Mouse (Mus musculus) liver, embryonic 15.5 days (tissue): ENCODE measurements around the gene Nptxr. TPM values are rescaled to one million over a fixed set of nuclear protein-coding genes. Genes with fewer than 3 reads are reported as not detected.
A peak's percentile ranks its signal among the peaks of the same experiment; 100 is the strongest.

ENCODE experiments used
- ATAC-seq: fragments of 200-750 bp; cut with Nextera tagmentation; 2 replicates; pipeline ENCODE4 v1.8.0; 2017; ENCODE audit warnings: moderate number of reproducible peaks, mild to moderate bottlenecking, moderate library complexity; ENCODE audit not compliant: insufficient read depth
- H3K27ac ChIP-seq: fragments of 300-500 bp; sonication (generic); replicated peaks from 2 replicates; pipeline ENCODE4 v1.5.1; 2015; ENCODE audit warnings: mild to moderate bottlenecking, inconsistent platforms
- H3K27me3 ChIP-seq: fragments of 300-500 bp; sonication (generic); 2 replicates; pipeline ENCODE4 v1.6.1; 2015; ENCODE audit warnings: mild to moderate bottlenecking, inconsistent platforms
- H3K36me3 ChIP-seq: fragments of 300-500 bp; sonication (generic); replicated peaks from 2 replicates; pipeline ENCODE4 v1.6.1; 2015; ENCODE audit warnings: moderate library complexity, mild to moderate bottlenecking, inconsistent platforms
- H3K4me1 ChIP-seq: fragments of 300-500 bp; sonication (generic); replicated peaks from 2 replicates; pipeline ENCODE4 v1.6.1; 2015; ENCODE audit warnings: inconsistent platforms
- H3K4me2 ChIP-seq: fragments of 300-500 bp; sonication (generic); 2 replicates; pipeline ENCODE4 v1.6.1; 2015; ENCODE audit warnings: moderate library complexity, mild to moderate bottlenecking, inconsistent platforms
- H3K4me3 ChIP-seq: fragments of 300-500 bp; sonication (generic); replicated peaks from 2 replicates; pipeline ENCODE4 v1.5.1; 2015; ENCODE audit warnings: mild to moderate bottlenecking, inconsistent platforms
- H3K9ac ChIP-seq: fragments of 300-500 bp; sonication (generic); 2 replicates; pipeline ENCODE4 v1.6.1; 2015; ENCODE audit warnings: moderate library complexity, mild to moderate bottlenecking, inconsistent platforms
- H3K9me3 ChIP-seq: fragments of 300-500 bp; sonication (generic); replicated peaks from 2 replicates; pipeline ENCODE4 v1.6.1; 2016; ENCODE audit warnings: inconsistent platforms
- WGBS: fragments of 180-500 bp; shearing (Covaris S2); methylation state at CpG from one replicate; pipeline ENCODE4 v1.1.7; 2015; ENCODE audit warnings: mixed read lengths; ENCODE audit not compliant: insufficient replicate concordance; 5-methylcytosine and 5-hydroxymethylcytosine counted together
- polyA plus RNA-seq: library from polyadenylated mRNA; unstranded; fragments of >200 nt; fragmentation: Nextera tagmentation; extraction: Ambion mirVana; gene quantifications from 2 replicates; pipeline ENCODE4 v1.2.1, GENCODE M21; 2015

Gene Nptxr
- 0.08 and 0.17 TPM in 2 replicates for polyA plus RNA-seq

- ATAC-seq = no peak; the same call in 1 of the 2 replicates
- Histone ChIP-seq H3K4me3 (peak within 1 kb of the TSS; percentile 54), H3K9ac (no peak within 1 kb of the TSS), H3K4me1 (peaks cover 12% of the 10 kb centered on the region; the same call in 1 of the 2 replicates), H3K4me2 (peak within 1 kb of the TSS; percentile 70), H3K9me3 (no peaks in the 10 kb centered on the region), H3K36me3 (no peaks in the 10 kb centered on the region), H3K27me3 (peaks cover 97% of the 10 kb centered on the region), H3K27ac (no peak within 1 kb of the TSS)
- WGBS = under 1% methylated on average over 67 of the region's 91 CpGs
Observed at GRCm38 (mm10) chr15:79804352-79805071, at the start of gene Nptxr. Gene Nptxr (minus strand): TSS chr15:79804766.

- Histone ChIP-seq H3K4me3 (no peak overlapping the region), H3K9ac (no peak overlapping the region), H3K4me2 (no peak overlapping the region), H3K27me3 (0 out of 2 replicates have a peak, but pooled peaks cover 6% of the 10 kb centered on the region), H3K4me1 (no peaks in the 10 kb centered on the region), H3K36me3 (no peaks in the 10 kb centered on the region), H3K27ac (no peak overlapping the region), H3K9me3 (no peaks in the 10 kb centered on the region)
- WGBS = 63% methylated on average over 2 of the region's 2 CpGs
- no peak for ATAC-seq
Observed at GRCm38 (mm10) chr15:79850143-79850542, 45.6 kb upstream of the Nptxr start.

- H3K9me3 ChIP-seq = no peaks in the 10 kb centered on the region
- H3K27ac ChIP-seq = no peak overlapping the region
- no peaks in the 10 kb centered on the region for H3K36me3 ChIP-seq
- no peak for ATAC-seq
- 0 out of 2 replicates have a peak, but pooled peaks cover 6% of the 10 kb centered on the region for H3K27me3 ChIP-seq
- no peak overlapping the region for H3K4me3 ChIP-seq
- no peak overlapping the region for H3K9ac ChIP-seq
- 22% methylated on average over 5 of the region's 5 CpGs for WGBS
- H3K4me1 ChIP-seq = no peaks in the 10 kb centered on the region
- no peak overlapping the region for H3K4me2 ChIP-seq
Observed at GRCm38 (mm10) chr15:79847100-79847499, 42.5 kb upstream of the Nptxr start.

GRCm38 (mm10) chr15:79845986-79846385 is 41.4 kb upstream of the Nptxr start:
- no peaks in the 10 kb centered on the region for H3K9me3 ChIP-seq
- H3K27ac ChIP-seq = no peak overlapping the region
- H3K4me3 ChIP-seq = no peak overlapping the region
- 57% methylated on average over 4 of the region's 4 CpGs for WGBS
- H3K9ac ChIP-seq = no peak overlapping the region
- H3K4me2 ChIP-seq = no peak overlapping the region
- ATAC-seq = no peak
- peaks cover 11% of the 10 kb centered on the region; the same call in 1 of the 2 replicates for H3K27me3 ChIP-seq
- H3K4me1 ChIP-seq = no peaks in the 10 kb centered on the region
- no peaks in the 10 kb centered on the region for H3K36me3 ChIP-seq

GRCm38 (mm10) chr15:79842985-79843384 is 38.4 kb upstream of the Nptxr start:
- no peak for ATAC-seq
- WGBS = 64% methylated on average over 3 of the region's 3 CpGs
- no peak overlapping the region for H3K4me3 ChIP-seq
- H3K9me3 ChIP-seq = no peaks in the 10 kb centered on the region
- no peak overlapping the region for H3K4me2 ChIP-seq
- H3K36me3 ChIP-seq = no peaks in the 10 kb centered on the region
- H3K27me3 ChIP-seq = peaks cover 15% of the 10 kb centered on the region
- H3K4me1 ChIP-seq = no peaks in the 10 kb centered on the region
- H3K9ac ChIP-seq = no peak overlapping the region
- no peak overlapping the region for H3K27ac ChIP-seq

- Histone ChIP-seq H3K9ac (no peak overlapping the region), H3K4me3 (no peak overlapping the region), H3K4me2 (no peak overlapping the region), H3K27ac (no peak overlapping the region), H3K4me1 (no peaks in the 10 kb centered on the region), H3K36me3 (no peaks in the 10 kb centered on the region), H3K9me3 (no peaks in the 10 kb centered on the region), H3K27me3 (peaks cover 20% of the 10 kb centered on the region)
- ATAC-seq = no peak
- WGBS = 40% methylated on average over 2 of the region's 2 CpGs
Observed at GRCm38 (mm10) chr15:79840281-79840680, 35.7 kb upstream of the Nptxr start.

- no peak overlapping the region for H3K9ac ChIP-seq
- H3K27me3 ChIP-seq = peaks cover 12% of the 10 kb centered on the region; the same call in 1 of the 2 replicates
- WGBS = 61% methylated on average over 9 of the region's 9 CpGs
- no peaks in the 10 kb centered on the region for H3K9me3 ChIP-seq
- H3K4me1 ChIP-seq = peaks cover 31% of the 10 kb centered on the region
- no peak overlapping the region for H3K27ac ChIP-seq
- H3K36me3 ChIP-seq = 0 out of 2 replicates have a peak, but pooled peaks cover 5% of the 10 kb centered on the region
- no peak for ATAC-seq
- peak overlapping the region; percentile 77; the same call in 1 of the 2 replicates for H3K4me3 ChIP-seq
- peak overlapping the region; percentile 91 for H3K4me2 ChIP-seq
Observed at GRCm38 (mm10) chr15:79834881-79835260, 30.3 kb upstream of the Nptxr start.

- peak within 1 kb of the TSS; percentile 91 for H3K4me2 ChIP-seq
- peak within 1 kb of the TSS; percentile 73 for H3K9ac ChIP-seq
- peak within 1 kb of the TSS; percentile 77 for H3K4me3 ChIP-seq
- peak within 1 kb of the TSS; percentile 59; the same call in 1 of the 2 replicates for H3K27ac ChIP-seq
- peaks cover 34% of the 10 kb centered on the region for H3K4me1 ChIP-seq
- WGBS = 2% methylated on average over 58 of the region's 58 CpGs
- peaks cover 11% of the 10 kb centered on the region; the same call in 1 of the 2 replicates for H3K27me3 ChIP-seq
- ATAC-seq = peak; percentile 89
- 0 out of 2 replicates have a peak, but pooled peaks cover 5% of the 10 kb centered on the region for H3K36me3 ChIP-seq
- no peaks in the 10 kb centered on the region for H3K9me3 ChIP-seq
Observed at GRCm38 (mm10) chr15:79834130-79834880, 29.7 kb upstream of the Nptxr start, which contains the start of the genes Npcd and Cbx6. Gene Npcd (minus strand): TSS chr15:79834237. Gene Cbx6 (minus strand): TSS chr15:79834688.

GRCm38 (mm10) chr15:79833251-79834050 is 28.9 kb upstream of the Nptxr start:
- Histone ChIP-seq H3K4me3 (peak overlapping the region; percentile 77), H3K36me3 (peaks cover 10% of the 10 kb centered on the region; the same call in 1 of the 2 replicates), H3K27me3 (peaks cover 11% of the 10 kb centered on the region; the same call in 1 of the 2 replicates), H3K27ac (peak overlapping the region; percentile 59; the same call in 1 of the 2 replicates), H3K4me1 (peaks cover 40% of the 10 kb centered on the region), H3K4me2 (peak overlapping the region; percentile 91), H3K9me3 (no peaks in the 10 kb centered on the region), H3K9ac (peak overlapping the region; percentile 73)
- peak; percentile 26; the same call in 1 of the 2 replicates for ATAC-seq
- under 1% methylated on average over 41 of the region's 41 CpGs for WGBS

- Histone ChIP-seq H3K9me3 (no peaks in the 10 kb centered on the region), H3K4me2 (peak overlapping the region; percentile 91), H3K27me3 (peaks cover 5% of the 10 kb centered on the region; the same call in 1 of the 2 replicates), H3K9ac (no peak overlapping the region), H3K4me1 (peaks cover 40% of the 10 kb centered on the region), H3K36me3 (peaks cover 18% of the 10 kb centered on the region; the same call in 1 of the 2 replicates), H3K4me3 (peak overlapping the region; percentile 77), H3K27ac (0 out of 2 replicates have a peak overlapping the region, but pooled peaks have one; percentile 59)
- no peak for ATAC-seq
- 42% methylated on average over 18 of the region's 18 CpGs for WGBS
Observed at GRCm38 (mm10) chr15:79832064-79832900, 27.7 kb upstream of the Nptxr start.
